Mouse (Mus musculus): ENCODE measurements around the gene Actl10. TPM values are rescaled to one million over a fixed set of nuclear protein-coding genes. Genes with fewer than 3 reads are reported as not detected.

The Actl10 gene
- total RNA-seq, 2 experiments from 2014 or later: not detected

DNA sequence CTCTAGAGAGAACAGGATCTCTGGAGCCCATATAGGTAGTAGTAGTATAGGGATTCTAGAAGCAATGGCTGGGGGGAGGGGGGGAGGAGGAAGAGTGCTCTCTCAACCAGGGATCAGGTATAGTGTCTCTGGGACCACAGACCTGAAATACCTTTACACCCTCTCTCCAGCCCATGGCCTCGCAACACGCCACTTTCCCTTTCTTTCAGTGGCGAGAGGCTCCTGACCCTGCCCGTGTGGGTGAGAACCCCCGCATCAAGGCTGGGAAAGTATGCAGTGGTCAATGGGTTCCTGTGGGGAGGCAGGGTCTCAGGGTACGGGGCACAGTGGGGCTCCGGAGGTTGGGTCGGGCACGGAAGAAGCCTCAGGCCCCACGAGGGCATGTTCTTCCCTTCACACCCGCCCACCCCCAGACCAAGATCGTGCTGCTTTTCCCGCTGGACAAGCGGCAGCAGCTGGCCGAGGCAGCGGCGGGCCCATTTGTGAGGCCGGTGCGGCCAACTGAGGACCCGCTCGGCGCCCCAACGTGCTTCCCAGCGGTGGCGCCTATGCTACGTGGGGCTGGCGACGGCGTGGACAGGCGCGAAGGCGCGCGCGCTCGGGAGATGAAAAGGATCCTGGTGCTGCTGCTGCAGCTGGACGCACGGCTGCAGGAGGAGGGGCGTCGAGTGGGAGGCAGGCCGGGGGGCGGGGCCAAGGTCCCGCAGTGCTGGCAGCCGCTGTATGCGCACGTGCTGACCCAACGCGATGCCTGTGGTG, 2.3 kb upstream of the Actl10 start:
- DNase-seq (ENCODE audit: low spot score in 2 of 2): peak; percentile 66 to 74
- intact Hi-C loops (cut with DNase I): no loop called here

DNA sequence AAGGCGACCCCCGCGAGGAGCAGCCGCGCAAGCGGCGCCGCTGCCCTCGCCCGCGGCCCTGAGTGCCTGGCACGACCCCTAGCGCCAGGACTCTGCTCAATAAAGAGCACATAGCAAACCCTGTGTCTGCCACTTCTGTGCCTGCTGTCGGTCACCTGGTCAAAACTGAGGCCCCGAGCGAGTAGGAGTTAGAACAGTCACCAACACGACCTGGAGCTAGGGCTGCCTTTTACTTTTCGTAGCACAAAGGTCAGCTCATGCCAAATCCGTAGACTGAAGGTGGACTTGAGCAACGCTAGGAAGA, 1.7 kb upstream of the Actl10 start:
- intact Hi-C loops (cut with DNase I): no loop called here
- no peak for DNase-seq (ENCODE audit: low spot score in 2 of 2)

DNA sequence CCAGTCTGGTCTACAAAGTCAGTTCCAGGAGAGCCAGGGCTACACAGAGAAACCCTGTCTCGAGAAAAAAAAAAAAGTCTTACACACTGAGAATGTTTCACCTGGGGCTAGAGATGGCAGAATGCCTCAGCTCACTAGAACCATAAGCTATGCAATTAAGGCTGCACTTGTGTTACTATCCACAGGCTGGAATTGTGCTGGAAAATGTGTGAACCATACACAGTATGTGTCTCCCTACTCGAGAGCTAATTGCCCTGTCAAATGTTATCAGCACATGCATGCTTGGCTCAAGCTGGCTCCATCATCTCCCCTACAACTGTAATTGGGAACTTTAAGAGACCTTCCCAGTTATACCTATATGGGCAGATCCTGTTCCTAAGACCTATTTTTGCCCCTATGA, 639 bp upstream of the Actl10 start:
- no peak for DNase-seq (ENCODE audit: low spot score in 2 of 2)
- intact Hi-C loops (cut with DNase I): no loop called here

DNA sequence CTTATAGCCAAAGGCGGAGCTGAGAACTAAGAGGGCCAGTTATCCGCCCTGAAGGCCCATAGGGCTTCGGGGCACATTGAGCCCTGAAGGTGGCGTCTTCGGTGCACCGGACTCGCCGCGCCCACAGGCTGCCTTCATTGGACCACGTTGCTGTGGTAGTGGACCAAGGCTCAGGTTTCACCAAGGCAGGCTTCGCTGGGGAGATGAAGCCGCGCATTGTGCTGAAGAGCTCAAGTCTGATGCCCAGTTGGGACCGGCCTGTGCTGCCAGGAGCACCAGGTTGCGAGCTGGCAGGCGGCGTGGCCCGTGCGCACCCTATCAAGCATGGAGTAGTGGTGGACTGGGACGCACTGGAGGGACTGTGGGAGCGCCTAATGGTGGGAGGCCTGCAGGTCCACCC, 351 bp downstream of the Actl10 start:
- intact Hi-C loops (cut with DNase I): no loop called here
- DNase-seq (ENCODE audit: low spot score in 2 of 2): no peak

DNA sequence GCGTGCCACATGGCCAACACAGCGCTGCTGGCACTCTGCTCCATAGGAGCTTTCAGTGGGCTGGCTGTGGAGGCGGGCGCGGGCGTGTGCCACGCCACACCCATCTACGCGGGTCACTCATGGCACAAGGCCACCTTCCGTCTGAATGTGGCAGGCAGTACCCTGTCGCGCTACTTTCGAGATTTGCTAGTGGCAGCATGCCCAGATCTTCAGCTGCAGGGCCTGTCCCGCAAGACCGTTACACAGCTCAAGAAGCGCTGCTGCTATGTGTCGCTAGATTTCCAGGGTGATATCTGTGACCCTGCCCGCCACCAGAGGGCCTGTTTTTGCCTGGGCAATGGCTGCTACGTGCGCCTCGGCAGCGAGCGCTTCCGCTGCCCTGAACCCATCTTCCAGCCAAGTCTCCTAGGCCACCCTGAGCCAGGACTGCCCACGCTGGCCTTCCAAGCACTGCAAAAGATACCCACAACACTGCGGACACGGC, 890 bp downstream of the Actl10 start:
- intact Hi-C loops (cut with DNase I): no loop called here
- peak; percentile 73 to 86 for DNase-seq (ENCODE audit: low spot score in 2 of 2)

DNA sequence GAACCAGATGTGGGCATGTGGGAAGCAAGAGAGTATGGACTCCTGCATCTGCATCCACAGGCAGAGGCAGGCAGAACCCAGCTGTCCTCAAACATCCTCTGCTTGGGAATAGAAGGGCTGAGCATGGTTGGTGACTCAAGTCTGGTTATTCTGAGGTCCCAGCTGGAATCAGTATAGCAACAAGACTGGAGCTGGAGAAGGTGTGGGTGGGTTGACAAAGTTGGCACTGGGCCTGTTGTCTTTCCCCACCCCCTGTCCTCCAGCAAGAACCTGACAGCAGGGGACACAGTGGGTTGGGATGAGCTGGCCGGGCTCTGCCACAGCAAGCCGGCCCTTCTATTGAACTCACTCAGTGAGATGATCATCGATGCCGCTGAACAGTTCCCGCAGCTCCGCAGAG, 3.7 kb downstream of the Actl10 start:
- peak; percentile 64 to 88 for DNase-seq (ENCODE audit: low spot score in 2 of 2)
- intact Hi-C loops (cut with DNase I): loop anchor here (2.0 to 5.0 kb wide), 2 partner anchors 30 to 57 kb away; partner anchors contain the start of genes 4930519P11Rik and Zfp341

DNA sequence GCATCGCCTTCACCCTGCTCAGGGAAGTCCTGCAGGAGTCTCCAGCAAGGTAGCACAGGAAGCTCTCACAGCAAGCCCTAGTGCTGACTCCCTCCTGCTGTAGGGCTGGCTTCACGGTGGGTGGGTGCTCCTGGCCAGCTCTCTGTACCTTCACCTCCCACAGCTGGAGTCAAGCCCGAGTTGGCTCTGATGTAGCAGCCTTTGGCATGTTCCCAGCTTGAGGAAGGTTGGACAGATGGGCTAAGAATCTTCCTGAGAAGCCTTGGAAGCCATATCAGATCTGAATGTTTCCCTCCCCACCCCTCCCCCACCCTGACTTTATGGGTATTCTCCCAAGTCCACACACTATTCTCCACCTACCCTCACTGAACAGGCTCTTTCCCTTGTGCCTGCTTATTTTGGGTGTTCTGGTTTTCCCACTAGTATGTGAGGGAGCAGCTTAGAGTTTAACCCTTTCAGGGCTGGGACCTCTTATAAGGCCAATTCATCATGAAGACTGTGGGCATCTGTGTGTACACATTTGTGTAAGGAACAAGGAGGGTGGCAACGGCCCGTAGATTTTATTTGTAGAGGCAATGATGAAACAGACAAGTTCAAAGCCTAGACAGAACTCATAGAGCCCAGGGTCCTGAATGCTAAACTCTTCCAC, 5.7 kb downstream of the Actl10 start:
- DNase-seq (ENCODE audit: low spot score in 2 of 2): peak in 1 of 2 experiments; percentile 62
- intact Hi-C loops (cut with DNase I): loop anchor here (5.0 kb wide), 1 partner anchor 55 kb away; the partner anchor contains the start of genes 4930519P11Rik and Zfp341

DNA sequence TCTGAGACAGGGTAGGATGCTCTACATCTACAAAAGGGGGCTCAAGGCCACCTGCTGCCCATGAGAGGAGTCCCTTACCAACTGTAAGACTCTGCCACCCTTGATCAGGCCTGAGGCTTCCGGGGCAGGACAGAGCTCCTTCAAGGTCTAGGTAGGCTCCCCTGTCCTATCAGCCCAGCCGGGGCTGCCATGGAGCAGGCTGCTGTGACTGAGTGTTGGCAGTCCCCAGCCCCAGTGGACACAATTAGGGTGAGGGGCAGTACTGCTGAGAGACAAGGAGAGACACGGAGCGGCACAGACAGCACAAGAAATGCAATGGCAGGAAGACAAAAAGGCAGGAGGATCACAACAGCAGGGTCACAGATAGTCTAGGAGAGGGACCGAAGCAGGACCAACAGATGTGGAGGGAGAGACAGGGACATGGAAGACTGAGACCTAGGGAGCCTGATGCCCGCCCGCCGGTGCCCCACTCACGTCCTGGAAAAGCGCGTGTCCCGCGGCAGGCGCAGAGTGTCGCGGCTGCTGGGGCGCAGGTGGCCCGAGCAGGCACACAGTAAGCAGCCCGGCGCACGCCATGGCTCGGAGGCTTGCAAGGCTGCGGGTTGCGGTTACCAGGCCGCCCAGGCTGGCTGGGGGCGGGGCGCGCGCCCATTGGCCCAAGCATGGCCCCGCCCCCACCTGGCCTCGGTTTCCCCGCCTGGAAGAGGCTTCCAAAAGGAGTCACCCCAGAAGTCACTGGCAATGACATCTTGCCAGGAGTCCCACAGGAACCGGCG, 6.9 kb downstream of the Actl10 start, which contains the start of gene Necab3:
Necab3 (minus strand) TSS at position 627 of the 776 bp plus-strand sequence.
- intact Hi-C loops (cut with DNase I): loop anchor here (5.0 kb wide), 1 partner anchor 54 kb away; the partner anchor contains the start of genes 4930519P11Rik and Zfp341
- DNase-seq (ENCODE audit: low spot score in 2 of 2): peak; percentile 60 to 72

DNA sequence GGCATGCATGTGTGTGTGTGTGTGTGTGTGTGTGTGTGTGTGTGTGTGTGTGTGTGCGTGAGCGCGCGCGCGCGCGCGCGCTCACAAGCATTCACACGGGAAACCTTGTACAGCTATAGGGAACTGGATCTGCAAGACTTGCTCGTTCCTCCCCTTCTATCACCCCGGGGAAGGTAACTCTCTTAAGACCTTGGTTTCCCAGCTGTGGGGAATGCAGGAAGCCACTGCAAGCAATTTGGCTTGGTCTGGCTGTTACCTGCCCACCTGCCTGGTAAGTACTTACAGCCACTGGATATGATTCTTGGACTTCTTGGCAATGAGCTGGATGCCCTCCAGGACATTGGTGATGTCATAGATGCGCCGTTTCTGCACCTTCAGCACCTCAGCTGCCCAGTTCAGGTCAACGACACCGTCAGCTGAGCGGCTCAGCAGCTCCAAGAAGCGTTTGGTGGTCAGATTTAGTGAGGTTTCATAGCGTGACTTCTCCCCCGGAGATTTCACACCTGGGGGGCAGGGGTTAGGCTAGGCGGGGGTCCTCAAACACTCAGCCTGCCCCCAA, 12.1 kb downstream of the Actl10 start:
- intact Hi-C loops (cut with DNase I): no loop called here
- DNase-seq (ENCODE audit: low spot score in 2 of 2): no peak

DNA sequence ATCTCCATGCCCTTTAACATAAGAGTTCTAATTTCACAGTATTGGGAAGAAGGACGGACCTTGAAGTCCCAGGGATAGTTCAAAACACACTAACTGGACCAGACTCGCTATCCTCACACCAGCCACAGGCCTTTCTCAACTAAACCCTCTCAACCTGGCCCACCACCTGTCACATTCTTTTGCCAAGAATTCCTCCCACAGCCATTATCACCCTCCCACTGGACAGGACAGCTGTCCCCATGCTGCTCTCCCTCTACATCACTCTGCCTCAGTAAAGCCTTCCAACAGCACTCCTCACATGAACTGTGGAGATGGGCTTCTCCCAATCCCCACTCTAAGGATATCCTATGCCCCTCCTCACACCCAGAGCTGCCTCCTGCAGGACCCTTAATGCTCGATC, 14.0 kb downstream of the Actl10 start:
- intact Hi-C loops (cut with DNase I): no loop called here
- DNase-seq (ENCODE audit: low spot score in 2 of 2): no peak

DNA sequence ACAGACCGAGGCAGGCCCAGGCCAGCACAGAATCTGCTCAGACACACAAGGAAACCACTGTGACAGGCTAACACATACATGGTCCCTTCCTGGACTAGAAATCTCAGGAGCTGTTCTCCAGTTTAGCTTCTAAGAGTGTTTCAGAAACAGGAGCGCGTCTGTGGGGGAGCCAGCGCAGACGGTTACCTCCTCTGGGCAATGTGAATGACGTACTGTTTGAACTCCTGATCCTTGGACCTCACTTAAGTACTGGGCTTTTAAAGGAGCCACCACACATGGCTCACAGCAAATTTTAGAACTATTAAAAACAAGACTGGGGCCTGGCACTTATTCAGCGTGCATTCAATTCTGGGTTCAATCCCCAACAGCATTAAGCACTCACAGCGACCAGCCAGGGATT, 15.1 kb downstream of the Actl10 start:
- intact Hi-C loops (cut with DNase I): no loop called here
- DNase-seq (ENCODE audit: low spot score in 2 of 2): no peak

DNA sequence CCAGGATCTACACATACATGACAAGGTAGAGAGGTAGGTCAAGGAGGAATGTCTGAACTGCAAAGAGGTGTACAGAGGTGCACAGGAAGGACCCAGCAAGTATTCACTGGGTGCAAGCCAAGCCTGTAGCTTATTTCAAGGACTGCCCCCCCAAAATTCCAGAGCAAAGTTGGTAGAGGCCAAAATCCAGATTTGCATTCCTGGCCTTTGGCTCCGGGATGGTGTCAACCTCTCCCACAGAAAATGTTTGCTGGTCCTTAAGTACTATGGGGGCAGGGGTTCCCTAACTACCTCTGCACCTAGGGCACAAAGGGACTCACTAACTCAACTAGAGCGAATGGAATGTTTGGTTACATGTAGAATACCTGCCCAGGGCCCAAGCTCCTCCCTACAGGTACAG, 16.2 kb downstream of the Actl10 start:
- intact Hi-C loops (cut with DNase I): no loop called here
- no peak for DNase-seq (ENCODE audit: low spot score in 2 of 2)

DNA sequence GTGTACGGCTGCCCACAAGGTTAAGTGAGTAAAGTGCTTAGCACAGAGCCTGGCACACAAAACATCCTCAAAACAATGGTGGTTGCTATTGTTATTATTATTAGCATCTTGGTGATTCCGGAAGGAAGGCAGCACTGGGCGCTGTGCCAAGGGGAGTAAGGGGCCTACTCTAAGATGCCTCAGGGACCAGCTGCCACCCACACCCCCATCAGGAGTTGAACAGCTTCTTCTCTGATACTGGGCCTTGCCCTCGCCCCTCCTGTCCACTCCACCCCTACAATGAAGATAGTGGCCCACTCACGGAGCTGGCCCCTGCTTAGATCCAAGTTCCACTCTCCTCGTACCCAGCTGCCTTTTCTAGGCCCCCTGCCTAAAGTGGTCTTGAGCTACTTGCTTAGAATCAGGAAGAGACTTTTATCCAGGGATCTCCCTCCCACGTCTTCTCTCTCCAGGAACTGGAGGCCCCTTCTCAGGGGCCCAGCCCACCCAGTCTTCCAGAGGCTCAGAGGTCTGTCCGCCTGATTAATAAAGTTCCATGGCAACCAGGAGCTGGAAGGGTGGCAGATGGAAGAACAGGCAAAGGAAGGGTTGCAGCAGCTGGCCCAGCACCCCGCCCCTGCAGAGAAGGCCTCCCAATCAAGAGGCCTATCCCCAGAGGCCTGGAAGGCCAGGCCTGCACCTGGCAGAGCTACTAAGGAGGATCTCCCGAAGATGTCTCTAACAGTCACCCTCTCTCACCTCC, 16.9 kb downstream of the Actl10 start:
- DNase-seq (ENCODE audit: low spot score in 2 of 2): no peak
- intact Hi-C loops (cut with DNase I): no loop called here

DNA sequence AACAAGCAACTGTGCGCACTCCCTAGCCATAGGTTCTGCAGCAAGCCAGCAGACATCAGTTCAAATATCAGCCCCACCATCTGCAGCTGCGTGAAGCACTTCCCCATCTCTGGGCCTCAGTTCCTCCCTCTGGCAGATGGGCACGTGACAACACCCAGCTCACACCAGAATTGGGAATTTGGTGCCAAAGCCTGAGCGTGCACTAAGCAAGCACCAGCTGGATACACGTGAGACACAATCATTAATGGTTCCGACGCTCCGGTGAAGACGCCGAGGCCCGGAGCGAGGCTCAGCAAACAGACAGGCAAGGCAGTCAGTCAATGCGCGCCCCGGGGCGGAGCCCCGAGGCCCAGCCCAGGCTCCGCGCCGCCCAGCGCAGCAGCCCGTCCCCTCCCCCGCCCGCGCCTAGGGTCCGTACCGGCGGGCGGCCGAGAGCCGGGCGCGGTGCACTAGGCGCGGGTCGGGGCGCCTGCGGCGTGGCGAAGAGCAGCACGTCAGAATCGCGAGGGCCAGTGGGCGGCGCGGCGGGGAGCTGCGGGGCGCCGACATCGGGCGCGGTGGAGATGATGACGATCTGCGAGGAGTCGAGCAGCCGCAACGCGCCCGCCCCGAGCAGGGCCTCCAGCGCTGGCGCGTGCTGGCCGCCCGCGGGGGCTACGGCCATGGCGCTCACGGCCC, 17.6 kb downstream of the Actl10 start:
- DNase-seq (ENCODE audit: low spot score in 2 of 2): peak; percentile 55 to 66
- intact Hi-C loops (cut with DNase I): no loop called here

DNA sequence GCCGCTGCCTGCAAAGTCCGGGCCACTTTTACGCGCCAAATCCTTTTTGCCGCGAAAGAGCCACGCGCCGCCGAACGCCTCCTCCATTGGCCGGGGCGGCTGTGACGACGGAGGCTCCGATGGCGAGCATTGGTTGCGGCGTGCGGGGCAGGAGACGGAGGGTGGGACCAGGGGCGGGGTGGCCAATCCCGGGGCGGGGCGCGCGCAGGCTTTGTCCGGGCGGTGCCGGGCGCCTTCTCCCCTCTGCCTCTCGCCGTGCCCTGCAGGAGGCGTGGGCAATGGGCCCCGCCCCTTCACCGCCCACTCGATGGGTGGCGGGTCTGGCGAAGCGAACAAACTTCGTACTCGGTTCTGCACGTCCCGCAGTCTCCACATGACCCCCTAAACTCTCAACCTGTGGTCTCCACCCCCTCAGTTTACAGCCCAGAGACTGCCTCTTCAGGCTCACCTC, 18.3 kb downstream of the Actl10 start, which contains the start of gene E2f1:
E2f1 (minus strand) TSS at position 57 of the 451 bp plus-strand sequence.
- DNase-seq (ENCODE audit: low spot score in 2 of 2): peak; percentile 93 to 95
- intact Hi-C loops (cut with DNase I): no loop called here

DNA sequence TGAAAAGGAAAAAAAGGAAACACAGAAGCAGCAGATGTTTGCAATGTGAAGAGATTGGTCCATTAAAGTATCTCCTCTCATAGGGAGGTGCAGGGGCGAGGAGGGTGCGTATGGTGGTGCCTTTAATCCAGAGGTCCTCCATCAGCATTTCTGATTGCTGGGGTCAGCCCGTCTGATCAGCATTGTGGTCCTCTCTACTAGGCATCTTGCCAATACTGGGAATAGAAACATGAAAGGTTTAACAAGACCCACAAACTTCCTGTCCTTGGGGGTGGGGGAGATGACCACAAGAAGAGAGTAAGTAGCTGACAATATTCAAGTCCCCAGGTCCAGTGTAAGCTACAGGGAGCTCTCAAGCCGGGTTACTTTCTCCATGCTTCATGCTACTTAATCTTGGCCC, 19.1 kb downstream of the Actl10 start:
- intact Hi-C loops (cut with DNase I): no loop called here
- no peak for DNase-seq (ENCODE audit: low spot score in 2 of 2)

DNA sequence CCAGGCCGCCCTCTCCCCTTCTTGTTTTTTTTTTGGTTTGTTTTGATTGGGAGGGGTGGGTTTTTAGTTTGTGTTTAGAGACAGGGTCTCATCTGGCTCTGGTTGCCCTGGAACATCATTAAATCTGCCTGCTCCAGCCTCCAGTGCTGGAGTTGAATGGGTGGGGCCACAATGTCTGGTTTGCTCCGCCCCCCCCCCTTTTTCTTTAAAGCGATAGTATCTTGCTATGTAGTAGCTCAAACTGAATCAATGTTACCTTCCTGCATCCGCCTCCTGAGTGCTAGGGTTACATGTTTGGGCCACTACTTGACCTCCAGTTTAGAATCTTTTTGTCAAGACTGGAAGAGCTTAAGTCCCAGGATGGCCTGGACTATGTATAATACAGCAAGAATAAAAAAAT, 19.7 kb downstream of the Actl10 start:
- intact Hi-C loops (cut with DNase I): no loop called here
- no peak for DNase-seq (ENCODE audit: low spot score in 2 of 2)

DNA sequence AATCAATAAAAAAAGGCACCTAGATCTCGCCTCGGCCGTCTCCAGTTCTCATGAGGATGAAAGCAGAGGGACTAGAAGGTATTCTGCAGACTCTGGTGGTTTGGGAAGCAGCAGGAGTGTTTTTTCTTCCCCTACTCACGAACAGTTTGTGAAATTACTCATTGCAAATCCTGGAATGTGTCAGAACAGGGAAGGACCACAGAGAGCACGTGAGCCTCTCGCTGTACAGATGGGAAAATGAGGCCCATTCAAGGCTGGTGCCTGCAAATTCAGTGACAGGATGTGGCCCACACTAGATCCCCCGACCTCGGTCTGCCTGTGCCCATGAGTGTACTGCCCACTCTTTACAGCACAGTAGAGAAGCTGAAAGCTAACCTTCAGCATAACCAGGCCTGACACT, 20.4 kb downstream of the Actl10 start:
- no peak for DNase-seq (ENCODE audit: low spot score in 2 of 2)
- intact Hi-C loops (cut with DNase I): no loop called here
